Mouse (Mus musculus): ENCODE measurements at regions not wholly inside any gene's neighbourhood (a gene's known extent, or its start where the extent isn't known, plus 50 kb on each side); places are given as distances from the start of the nearest gene placed in this dataset.
A peak's percentile ranks its signal among the peaks of the same experiment; 100 is the strongest.

- no peak for TF ChIP-seq CTCF (IDR thresholded peaks at IDR 0.05; ENCODE audit: low read depth)
- TF ChIP-seq EP300 (optimal IDR thresholded peaks at IDR 0.05): no peak
- H3K4me1 ChIP-seq (replicated peaks; ENCODE audit: control insufficient read depth, insufficient read depth): 0 out of 2 replicates have a peak, but pooled peaks cover 3% of the 10 kb centered on the region
- peak overlapping the region; percentile 14; the same call in 1 of the 2 replicates for H3K4me2 ChIP-seq (replicated peaks; ENCODE audit: low read depth)
- H3K27ac ChIP-seq (replicated peaks): 0 out of 2 replicates have a peak overlapping the region, but pooled peaks have one; percentile 40
- 0 out of 2 replicates have a peak, but pooled peaks cover 3% of the 10 kb centered on the region for H3K9me3 ChIP-seq (ENCODE audit: control insufficient read depth, low read length)
- H3K36me3 ChIP-seq (ENCODE audit: control insufficient read depth, insufficient read depth, low read length): no peaks in the 10 kb centered on the region
- no peaks in the 10 kb centered on the region for H3K27me3 ChIP-seq (ENCODE audit: control insufficient read depth, insufficient read depth, low read length)
- peak; percentile 42 for DNase-seq (ENCODE audit: low spot score)
- WGBS: 40% methylated on average over 3 of the region's 3 CpGs
- ATAC-seq (ENCODE audit: low FRiP score, low TSS enrichment): peak; percentile 58; the same call in 1 of the 2 replicates
- H3K9ac ChIP-seq (ENCODE audit: low read length): no peak overlapping the region
- no peak overlapping the region for H3K4me3 ChIP-seq (ENCODE audit: low read depth, low read length)
Observed at GRCm38 (mm10) chr4:95105424-95105823, 53.4 kb upstream of the Jun start.

- H3K4me1 ChIP-seq (replicated peaks; ENCODE audit: control insufficient read depth, insufficient read depth): 0 out of 2 replicates have a peak, but pooled peaks cover 3% of the 10 kb centered on the region
- DNase-seq (ENCODE audit: low spot score) (no peak), ATAC-seq (ENCODE audit: low FRiP score, low TSS enrichment) (peak; percentile 53; the same call in 1 of the 2 replicates)
- no peak overlapping the region for H3K4me3 ChIP-seq (ENCODE audit: low read depth, low read length)
- 0 out of 2 replicates have a peak overlapping the region, but pooled peaks have one; percentile 40 for H3K27ac ChIP-seq (replicated peaks)
- 0 out of 2 replicates have a peak, but pooled peaks cover 3% of the 10 kb centered on the region for H3K9me3 ChIP-seq (ENCODE audit: control insufficient read depth, low read length)
- H3K36me3 ChIP-seq (ENCODE audit: control insufficient read depth, insufficient read depth, low read length): no peaks in the 10 kb centered on the region
- TF ChIP-seq CTCF (IDR thresholded peaks at IDR 0.05; ENCODE audit: low read depth) (no peak), EP300 (optimal IDR thresholded peaks at IDR 0.05) (no peak)
- peak overlapping the region; percentile 29; the same call in 1 of the 2 replicates for H3K4me2 ChIP-seq (replicated peaks; ENCODE audit: low read depth)
- peak overlapping the region; percentile 13; the same call in 1 of the 2 replicates for H3K9ac ChIP-seq (ENCODE audit: low read length)
- WGBS: 46% methylated on average over 16 of the region's 16 CpGs
- H3K27me3 ChIP-seq (ENCODE audit: control insufficient read depth, insufficient read depth, low read length): no peaks in the 10 kb centered on the region
Observed at GRCm38 (mm10) chr4:95105926-95106622, 54.1 kb upstream of the Jun start.

- H3K36me3 ChIP-seq (ENCODE audit: control insufficient read depth, insufficient read depth, low read length): no peaks in the 10 kb centered on the region
- no peak overlapping the region for H3K9ac ChIP-seq (ENCODE audit: low read length)
- no peak overlapping the region for H3K27ac ChIP-seq (replicated peaks)
- TF ChIP-seq EP300 (optimal IDR thresholded peaks at IDR 0.05): no peak
- no peak for TF ChIP-seq CTCF (IDR thresholded peaks at IDR 0.05; ENCODE audit: low read depth)
- H3K4me1 ChIP-seq (replicated peaks; ENCODE audit: control insufficient read depth, insufficient read depth): 0 out of 2 replicates have a peak, but pooled peaks cover 3% of the 10 kb centered on the region
- no peak overlapping the region for H3K4me3 ChIP-seq (ENCODE audit: low read depth, low read length)
- no peak for ATAC-seq (ENCODE audit: low FRiP score, low TSS enrichment)
- H3K9me3 ChIP-seq (ENCODE audit: control insufficient read depth, low read length): 0 out of 2 replicates have a peak, but pooled peaks cover under 1% of the 10 kb centered on the region
- 76% methylated on average over 10 of the region's 10 CpGs for WGBS
- no peaks in the 10 kb centered on the region for H3K27me3 ChIP-seq (ENCODE audit: control insufficient read depth, insufficient read depth, low read length)
- H3K4me2 ChIP-seq (replicated peaks; ENCODE audit: low read depth): no peak overlapping the region
- DNase-seq (ENCODE audit: low spot score): no peak
Observed at GRCm38 (mm10) chr4:95106881-95107665, 55.1 kb upstream of the Jun start.

GRCm38 (mm10) chr4:95108811-95109210 lies 56.8 kb upstream of the Jun start:
- Histone ChIP-seq H3K9ac (ENCODE audit: low read length) (no peak overlapping the region), H3K36me3 (ENCODE audit: control insufficient read depth, insufficient read depth, low read length) (no peaks in the 10 kb centered on the region), H3K27me3 (ENCODE audit: control insufficient read depth, insufficient read depth, low read length) (no peaks in the 10 kb centered on the region), H3K4me3 (ENCODE audit: low read depth, low read length) (no peak overlapping the region), H3K27ac (replicated peaks) (no peak overlapping the region), H3K9me3 (ENCODE audit: control insufficient read depth, low read length) (no peaks in the 10 kb centered on the region), H3K4me2 (replicated peaks; ENCODE audit: low read depth) (no peak overlapping the region), H3K4me1 (replicated peaks; ENCODE audit: control insufficient read depth, insufficient read depth) (0 out of 2 replicates have a peak, but pooled peaks cover 3% of the 10 kb centered on the region)
- TF ChIP-seq EP300 (optimal IDR thresholded peaks at IDR 0.05): no peak
- no peak for TF ChIP-seq CTCF (IDR thresholded peaks at IDR 0.05; ENCODE audit: low read depth)
- no peak for DNase-seq (ENCODE audit: low spot score)
- ATAC-seq (ENCODE audit: low FRiP score, low TSS enrichment): no peak
- 70% methylated on average over 6 of the region's 6 CpGs for WGBS

GRCm38 (mm10) chr4:95110828-95111227 lies 58.8 kb upstream of the Jun start:
- DNase-seq (ENCODE audit: low spot score) (no peak), ATAC-seq (ENCODE audit: low FRiP score, low TSS enrichment) (no peak)
- Histone ChIP-seq H3K9me3 (ENCODE audit: control insufficient read depth, low read length) (no peaks in the 10 kb centered on the region), H3K4me2 (replicated peaks; ENCODE audit: low read depth) (no peak overlapping the region), H3K27me3 (ENCODE audit: control insufficient read depth, insufficient read depth, low read length) (no peaks in the 10 kb centered on the region), H3K27ac (replicated peaks) (no peak overlapping the region), H3K9ac (ENCODE audit: low read length) (no peak overlapping the region), H3K4me3 (ENCODE audit: low read depth, low read length) (no peak overlapping the region), H3K4me1 (replicated peaks; ENCODE audit: control insufficient read depth, insufficient read depth) (no peaks in the 10 kb centered on the region), H3K36me3 (ENCODE audit: control insufficient read depth, insufficient read depth, low read length) (no peaks in the 10 kb centered on the region)
- 83% methylated on average over 8 of the region's 8 CpGs for WGBS
- no peak for TF ChIP-seq EP300 (optimal IDR thresholded peaks at IDR 0.05)
